Mouse (Mus musculus) mature B cell (primary cell): ENCODE results near the gene Mkrn2os.
"Not testable (repeated sequence)": the region's sequence is repeated elsewhere in the genome, so short reads cannot be mapped to it uniquely, and the experiment has no call there.

Experiments
- in situ Hi-C: fragments of 300-500 bp; cut with MboI; formaldehyde crosslinking; loops from 2 replicates; pipeline ENCODE4 v1.14.3; 2019

Mkrn2os gene

DNA sequence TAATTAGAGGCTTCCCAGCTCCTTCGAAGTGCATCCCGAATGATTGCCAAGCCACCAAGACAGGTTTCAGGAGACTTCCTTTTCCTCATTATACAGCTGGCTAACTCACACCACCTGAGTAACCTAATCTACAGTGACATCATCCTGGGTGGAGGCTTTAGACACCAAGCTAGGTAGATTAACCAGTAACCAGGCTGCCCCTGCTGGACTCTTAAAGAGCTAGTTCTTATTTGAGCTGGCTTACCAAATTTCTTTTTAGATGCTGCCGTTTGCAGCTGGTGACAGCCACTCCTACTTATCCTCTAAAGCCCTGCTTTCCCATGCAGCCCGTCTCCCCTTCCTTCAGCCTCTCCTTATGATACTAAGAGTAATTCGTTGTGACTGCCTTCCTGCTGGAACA lies at the start of gene Mkrn2os:
TSS of gene Mkrn2os (minus strand) at position 119 of the 400 bp plus-strand sequence.
- in situ Hi-C loops: no loop called here

DNA sequence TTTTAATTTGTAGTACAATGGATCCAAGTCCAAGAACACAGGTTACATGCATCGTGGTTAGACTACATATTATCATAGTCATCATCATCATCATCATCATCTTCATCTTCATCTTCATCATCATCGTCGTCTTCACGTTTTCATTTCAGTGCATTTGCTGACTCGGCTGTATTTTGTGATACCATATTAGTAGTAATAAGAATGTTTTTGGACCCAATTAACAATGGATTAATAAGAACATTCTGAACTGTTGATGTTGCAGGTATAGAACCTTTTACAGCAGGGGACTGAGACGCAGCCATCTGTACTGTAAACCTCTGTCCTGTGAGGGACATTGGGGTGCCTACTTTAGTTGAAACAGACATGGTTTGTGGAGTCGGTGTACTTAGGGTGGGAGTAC lies 45.8 kb upstream of the Mkrn2os start:
- in situ Hi-C loops: not testable (repeated sequence)

DNA sequence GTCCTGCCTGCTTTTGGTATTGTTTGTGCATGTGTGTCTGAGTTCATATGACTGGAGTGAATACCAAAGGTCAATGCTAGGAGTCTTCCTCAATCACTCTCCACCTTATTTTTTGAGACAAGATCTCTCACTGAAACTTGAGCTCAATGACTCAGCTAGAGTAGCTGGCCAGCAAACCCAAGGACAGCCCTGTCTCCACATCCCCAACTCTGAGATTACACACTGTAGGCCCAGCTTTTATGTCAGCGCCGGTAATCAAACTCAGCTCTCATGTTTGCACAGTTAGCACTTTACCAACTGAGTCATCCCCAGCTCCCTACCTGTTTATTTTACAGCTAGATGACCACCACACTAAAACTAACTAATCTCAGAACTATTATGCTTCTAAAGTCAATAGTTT lies 41.6 kb upstream of the Mkrn2os start:
- in situ Hi-C loops: no loop called here

DNA sequence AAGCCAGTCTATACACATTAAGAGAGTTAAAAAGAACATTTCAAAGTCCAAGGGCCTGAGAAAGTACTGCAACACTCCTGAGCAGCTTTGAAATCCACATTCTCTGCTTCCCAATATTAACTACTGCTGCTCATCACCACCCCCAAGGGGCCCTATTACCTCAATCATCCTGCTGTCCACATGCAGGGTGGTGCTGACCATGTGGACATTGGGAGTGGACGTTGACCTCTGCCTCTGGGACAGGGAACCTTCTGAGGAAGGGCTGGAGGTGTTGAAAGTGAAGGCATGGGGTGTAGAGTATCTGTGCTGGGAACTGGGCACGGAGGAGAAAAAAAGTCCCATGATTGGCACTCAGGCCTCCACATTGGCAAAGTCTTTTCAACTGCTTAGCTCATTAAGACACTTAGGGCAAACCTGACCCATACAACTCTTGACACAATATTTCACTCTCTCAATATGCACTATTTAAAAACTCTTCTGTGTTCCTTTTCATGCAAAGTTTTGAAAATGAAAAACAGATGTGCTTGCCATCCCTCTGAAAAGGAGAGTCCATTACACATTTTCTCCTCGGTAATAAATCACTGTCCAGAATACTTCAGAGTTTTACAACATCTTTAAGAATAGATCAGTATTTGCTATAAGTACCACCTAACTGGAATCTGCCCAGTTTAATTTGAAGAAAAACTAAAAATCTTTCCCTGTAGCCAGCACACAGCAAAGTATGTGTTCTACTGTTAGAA lies 38.9 kb upstream of the Mkrn2os start:
- in situ Hi-C loops: no loop called here

DNA sequence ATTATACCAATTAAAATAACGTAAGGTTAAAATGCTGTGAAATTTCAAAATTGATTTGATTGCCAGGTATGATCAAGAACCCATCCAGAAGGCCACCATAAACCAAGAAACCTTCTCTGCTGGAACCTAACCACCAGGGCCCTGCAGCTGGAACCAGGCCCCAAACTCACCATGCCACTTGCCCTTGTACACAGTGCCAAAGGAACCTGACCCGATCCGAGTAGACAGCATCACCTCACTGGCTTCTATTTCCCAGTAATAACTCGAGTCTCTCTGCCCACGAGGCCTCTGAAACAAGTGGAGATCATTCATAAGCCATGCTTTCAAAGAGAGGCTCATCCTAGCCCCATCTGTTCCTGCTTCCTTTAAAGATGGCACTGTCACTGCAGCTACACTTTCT lies 33.7 kb upstream of the Mkrn2os start:
- in situ Hi-C loops: no loop called here

DNA sequence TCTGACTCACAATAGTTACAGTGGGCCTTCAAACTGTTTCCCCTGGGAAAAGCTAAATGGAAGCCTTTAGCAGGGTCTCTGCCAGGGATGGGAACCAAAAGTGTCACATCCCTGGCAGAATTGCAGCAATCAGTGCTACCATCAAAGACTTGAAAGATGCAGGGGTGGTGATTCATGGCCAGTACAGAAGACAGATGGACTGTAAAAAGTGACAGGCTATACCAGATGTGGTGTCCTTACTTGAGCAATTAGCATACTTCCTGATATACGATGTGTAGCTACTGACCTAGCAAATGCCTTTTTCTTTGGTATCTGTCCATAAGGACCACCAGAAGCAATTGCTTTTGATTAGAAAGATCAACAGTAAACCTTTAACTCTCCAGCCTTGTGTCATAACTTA lies 28.6 kb upstream of the Mkrn2os start:
- in situ Hi-C loops: no loop called here

DNA sequence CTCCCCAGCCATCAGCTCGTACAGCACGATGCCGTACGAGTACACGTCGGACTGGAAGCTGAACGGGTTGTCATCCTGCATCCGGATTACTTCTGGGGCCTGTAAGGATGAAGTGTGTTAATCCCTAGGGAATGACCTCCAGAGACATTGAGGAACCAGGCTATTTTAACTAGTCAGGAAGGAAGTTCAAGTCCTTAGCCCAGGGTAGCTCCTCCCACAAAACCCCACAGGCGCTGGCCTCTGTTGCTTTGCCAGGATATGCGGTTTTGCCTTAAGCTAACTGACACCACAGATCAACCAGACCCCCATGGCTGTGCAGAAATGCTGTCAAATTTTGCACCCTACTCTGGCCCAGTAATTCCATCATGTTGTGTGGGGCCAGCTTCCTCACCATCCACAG lies 27.4 kb upstream of the Mkrn2os start:
- in situ Hi-C loops: no loop called here

DNA sequence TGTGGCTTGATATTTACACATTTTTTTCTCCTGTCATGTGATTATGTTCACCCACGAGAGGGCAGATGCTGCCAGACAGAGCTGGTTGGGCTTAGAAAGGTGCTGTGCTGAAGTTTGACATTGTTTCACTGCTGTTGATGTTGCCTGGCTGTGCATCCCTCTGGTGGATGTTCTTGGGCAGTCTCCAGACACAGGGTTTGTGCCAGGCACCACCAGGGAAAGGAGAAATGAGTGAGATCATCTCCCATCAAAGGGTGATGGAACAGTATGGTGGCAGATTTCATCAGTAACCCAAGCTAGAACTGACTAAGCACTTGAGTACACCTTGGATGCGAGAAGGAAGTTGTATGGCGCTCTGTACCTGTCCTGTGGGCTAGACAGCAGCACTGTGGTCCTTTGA lies 23.6 kb upstream of the Mkrn2os start:
- in situ Hi-C loops: no loop called here

DNA sequence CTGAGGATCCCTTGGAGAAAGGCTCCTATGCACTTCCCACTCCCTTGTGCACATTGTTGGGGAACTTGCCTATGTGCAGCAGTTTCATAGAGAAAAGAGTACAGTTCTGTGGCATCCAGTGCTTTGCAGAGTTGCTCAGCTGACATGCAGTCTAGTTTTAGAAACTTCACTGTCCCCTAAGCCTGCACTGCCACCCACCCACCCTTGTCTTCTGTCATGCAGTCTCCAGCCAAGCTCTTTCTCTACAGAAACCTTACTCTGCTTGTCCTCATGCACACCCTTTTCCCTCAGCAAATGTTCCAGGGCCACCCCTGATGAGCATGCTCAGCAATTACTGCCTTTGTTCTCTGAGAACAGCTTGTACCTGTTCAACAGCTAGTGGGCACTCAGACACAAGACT lies 21.4 kb upstream of the Mkrn2os start:
- in situ Hi-C loops: no loop called here

DNA sequence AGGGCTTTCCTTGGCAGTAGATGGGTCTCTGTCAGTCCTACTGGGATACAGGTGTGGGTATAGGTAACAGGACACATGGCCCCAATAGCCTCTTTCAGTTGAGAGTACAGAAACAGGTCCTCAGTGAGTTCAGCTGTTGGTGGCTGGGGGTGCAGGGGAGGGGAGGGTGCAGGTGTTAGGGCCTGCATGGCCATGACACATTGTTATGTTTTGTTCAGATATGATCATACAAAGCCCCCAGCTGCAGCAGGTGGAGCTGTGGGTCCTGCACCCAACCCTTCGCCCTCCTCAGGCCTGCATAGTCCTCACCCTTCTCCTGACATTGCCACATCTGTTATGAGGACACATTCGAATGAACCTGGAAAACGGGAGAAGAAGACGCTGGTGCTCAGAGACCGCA lies 17.9 kb upstream of the Mkrn2os start:
- in situ Hi-C loops: no loop called here

DNA sequence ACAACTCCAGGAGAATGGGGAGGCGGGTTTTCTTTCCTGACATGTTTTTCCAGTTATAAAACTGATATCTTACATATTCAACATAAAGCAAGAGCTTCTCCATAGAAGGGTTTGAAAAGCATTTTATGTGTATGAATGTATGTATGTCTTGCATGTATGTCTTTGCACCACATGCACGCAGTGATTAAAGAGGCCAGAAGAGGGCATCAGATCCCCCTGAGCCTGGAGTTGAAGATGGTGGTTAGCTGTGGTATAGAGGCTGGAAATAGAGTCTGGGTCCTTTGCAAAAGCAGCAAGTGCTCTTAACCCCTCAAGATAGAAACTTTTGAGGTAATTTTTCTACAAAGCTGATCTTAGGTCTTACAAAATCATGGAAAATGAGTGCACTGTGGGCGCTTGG lies 16.7 kb upstream of the Mkrn2os start:
- in situ Hi-C loops: no loop called here

DNA sequence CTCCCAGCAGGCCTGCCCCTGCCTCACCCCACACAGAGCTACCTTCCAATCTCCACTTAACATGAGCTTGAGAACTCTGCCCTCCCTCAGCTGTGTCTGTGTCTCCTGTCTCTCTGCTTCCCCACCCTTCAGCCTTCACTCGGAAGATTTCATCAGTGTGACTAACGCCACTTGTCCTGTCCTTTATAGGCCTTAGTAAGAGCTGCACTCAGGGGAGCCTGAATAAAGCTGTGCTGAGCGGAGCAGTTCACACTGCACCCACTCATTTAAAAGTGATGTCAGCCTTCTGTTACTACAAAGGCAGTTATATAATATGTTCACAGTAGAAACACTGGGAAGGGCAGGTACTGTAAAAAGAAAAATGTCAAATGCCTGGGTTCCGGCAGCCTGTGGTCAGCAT lies 15.1 kb upstream of the Mkrn2os start:
- in situ Hi-C loops: no loop called here

DNA sequence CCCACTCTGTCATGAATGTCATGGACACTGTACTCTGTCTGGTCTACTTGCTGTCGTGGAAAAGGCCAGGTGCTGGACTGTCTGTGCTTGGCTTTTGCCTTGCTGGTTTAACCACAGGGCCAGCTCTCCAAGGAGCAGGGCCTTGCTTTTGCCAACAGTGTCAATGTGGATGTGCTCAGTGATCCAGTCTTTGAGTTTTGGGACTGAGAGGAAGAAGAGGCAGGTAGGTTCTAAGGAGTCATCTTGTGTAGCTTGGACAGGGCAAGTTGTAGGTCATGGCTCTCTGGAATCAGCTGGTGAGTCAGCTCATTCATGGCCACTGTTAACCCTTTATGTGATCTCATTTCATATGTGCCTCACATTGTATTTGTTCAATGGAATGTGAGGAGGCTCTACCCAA lies 14.1 kb upstream of the Mkrn2os start:
- in situ Hi-C loops: no loop called here

DNA sequence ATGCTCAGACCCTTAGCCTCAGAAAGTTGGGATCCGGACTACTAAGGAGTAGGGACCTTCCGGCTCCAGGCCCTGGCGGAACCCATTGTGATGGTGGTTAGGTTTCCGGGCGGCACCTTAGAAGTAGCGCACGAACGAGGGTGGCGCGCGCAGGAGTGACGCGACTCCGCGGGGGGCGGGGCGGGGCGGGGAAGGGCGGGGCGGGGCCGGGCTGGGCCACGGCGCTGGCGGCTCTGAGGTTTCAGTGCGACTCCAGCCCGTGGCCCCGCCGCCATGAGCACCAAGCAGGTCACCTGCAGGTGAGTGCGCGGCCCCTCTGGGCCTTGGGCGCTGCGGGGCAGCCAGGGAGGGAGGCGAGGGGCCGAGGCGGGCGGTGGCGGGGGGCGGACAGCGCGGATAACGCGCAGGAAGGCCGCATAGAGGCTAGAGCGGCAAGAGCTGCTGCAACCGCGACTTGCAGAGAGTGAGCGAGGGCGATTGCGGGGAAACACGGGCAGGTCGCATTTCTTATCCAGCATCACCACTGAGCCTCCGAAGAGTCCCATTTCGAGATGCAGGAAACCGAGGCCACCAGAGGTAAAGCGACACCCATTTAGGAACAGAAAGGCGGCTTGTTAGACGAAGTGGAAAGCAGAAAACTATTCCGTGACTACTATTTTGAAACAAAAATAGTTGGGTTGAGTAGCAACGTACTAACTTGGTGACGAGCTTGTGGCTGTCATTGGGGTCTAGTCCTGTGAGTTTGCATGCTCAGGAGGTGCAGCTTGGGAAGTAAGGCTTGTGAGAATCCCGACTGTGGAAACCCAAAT lies 9.5 kb upstream of the Mkrn2os start, which contains the start of gene Mkrn2:
TSS of gene Mkrn2 (plus strand) at position 188 of the 809 bp plus-strand sequence.
- in situ Hi-C loops: no loop called here

DNA sequence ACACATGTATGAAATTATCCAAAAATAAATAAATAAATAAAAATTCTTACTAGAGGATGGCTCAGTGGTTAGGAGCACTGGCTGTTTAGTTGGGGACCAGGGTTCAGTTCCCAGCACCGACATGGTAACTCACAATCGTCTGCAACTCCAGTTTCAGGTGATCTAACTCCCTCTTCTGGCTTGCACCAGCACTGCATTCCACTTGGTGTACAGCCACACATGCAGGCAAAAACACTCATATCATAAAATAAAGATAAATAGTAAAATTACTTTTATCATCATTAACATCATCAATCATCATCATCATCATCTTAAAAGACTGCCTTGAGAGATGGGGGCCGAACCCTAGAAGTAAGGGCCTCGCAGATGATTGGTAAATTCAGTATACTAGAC lies 8.9 kb upstream of the Mkrn2os start:
- in situ Hi-C loops: no loop called here

DNA sequence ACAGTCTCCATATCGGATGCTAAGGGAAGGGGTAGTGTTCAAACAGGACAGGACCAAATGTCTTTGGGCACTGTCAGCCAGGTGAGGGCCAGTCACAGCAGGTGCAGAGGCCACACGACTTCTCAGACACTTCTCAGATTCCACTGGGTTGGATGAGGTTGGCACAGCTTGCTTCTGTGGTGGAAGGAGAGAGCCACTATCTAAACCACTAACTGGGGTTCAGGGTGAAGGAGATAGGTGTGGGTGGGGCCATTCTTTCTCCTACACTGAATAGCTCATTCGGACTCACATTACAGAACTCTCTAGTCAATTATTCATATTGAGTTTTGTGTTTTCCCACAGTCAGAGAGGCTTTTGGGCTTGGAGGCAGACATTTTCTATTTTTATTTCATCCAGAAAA lies 3.3 kb upstream of the Mkrn2os start:
- in situ Hi-C loops: no loop called here

DNA sequence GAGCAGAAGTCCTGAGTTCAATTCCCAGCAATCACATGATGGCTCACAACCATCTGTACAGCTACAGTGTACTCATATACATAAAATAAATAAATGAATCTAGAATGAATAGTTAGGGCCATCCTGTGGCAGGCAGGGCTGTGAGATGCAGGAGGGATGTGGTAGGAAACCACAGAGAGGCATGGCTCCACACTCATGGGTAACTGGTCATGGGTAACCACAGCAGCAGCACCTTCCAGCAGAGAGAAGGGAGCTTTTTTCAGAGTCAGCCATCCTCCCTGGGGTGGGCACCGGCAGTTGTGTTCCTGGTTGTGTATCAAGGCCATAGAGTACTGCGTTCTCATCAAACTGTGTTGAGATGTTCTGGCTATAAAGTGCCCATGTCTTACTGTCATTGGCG lies 2.1 kb upstream of the Mkrn2os start:
- in situ Hi-C loops: no loop called here

DNA sequence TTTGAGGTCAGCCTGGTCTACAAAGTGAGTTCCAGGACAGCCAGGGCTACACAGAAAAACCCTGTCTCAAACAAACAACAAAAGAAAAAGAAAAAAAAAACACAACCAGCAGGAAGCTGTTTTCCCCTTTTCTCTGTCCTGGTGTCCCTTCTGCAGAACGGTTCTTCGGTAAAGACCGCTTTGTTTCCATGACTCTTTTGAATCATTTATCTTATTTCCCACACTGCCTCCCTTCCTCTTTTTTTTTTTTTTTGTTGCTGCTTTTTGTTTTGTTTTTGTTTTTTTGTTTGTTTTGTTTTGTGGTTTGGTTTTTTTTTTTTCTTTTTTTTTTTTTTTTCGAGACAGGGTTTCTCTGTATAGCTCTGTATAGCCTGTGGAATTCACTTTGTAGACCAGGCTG lies 876 bp upstream of the Mkrn2os start:
- in situ Hi-C loops: no loop called here

DNA sequence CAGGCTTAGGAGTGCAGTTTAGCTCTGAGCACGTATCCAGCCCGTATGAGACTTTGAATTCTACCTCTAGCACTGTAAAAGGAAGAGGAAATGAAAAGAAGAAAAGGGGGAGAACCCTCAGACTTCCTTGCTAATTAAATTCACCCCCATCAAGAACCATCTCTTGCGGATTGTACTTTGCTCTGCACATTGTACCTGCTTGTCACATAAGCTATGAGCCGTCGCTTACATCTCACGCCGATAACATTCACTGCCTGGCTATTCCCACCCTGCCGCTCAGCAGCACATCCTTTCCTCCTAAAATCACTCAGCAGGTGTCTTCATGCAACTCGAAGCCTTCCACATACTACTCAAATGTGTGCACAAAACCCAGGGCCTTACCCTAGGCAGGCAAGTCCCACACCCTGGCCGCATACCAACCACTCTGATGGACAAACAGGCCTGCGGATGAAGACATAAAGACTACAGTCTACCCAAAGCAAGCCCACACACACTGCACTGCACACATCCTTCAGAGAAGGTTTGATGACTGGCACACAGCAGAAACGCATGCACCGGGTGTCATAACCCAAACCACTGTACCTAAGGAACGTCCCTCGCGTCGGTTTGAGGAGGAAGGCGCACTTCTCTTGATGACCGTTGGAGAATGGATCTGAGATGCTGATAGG lies 550 bp downstream of the Mkrn2os start:
- in situ Hi-C loops: no loop called here

DNA sequence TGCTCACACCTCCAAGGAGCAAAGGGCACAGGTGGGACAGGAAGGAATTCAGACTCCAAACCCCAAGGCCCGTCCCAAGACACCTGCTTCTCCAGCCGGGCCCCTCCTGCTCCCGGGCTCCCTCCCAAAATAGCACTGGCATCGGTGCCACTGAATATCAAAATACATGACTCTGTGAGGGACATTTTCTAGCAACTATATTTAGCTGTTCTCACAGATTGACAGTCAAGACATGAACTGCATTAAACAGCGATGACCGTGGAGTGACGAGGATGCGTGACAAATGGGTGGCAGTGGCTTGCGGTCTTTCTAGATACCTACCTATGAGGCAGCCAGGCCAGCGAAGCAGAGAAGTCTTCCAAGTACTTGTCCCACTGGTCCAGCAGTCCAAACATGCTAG lies 6.1 kb downstream of the Mkrn2os start:
- in situ Hi-C loops: no loop called here

DNA sequence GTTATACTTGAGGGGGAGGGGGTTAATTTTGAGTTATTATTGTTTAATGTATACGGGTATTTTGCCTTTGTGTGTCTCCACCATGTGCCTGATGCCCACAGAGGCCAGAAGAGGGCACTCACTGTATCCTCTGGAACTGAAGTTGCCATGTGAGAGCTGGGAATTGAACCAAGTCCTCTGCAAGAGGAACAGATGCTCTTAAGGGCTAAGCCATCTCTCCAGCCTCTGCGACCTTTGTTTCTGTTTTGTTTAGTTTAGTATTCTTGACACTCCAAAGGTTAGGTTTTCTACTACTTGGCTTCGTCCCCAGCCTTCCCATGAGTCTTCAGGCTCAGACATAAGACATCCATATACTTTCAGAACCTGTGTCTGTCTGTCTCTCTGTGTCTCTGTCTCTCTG lies 8.2 kb downstream of the Mkrn2os start:
- in situ Hi-C loops: no loop called here

DNA sequence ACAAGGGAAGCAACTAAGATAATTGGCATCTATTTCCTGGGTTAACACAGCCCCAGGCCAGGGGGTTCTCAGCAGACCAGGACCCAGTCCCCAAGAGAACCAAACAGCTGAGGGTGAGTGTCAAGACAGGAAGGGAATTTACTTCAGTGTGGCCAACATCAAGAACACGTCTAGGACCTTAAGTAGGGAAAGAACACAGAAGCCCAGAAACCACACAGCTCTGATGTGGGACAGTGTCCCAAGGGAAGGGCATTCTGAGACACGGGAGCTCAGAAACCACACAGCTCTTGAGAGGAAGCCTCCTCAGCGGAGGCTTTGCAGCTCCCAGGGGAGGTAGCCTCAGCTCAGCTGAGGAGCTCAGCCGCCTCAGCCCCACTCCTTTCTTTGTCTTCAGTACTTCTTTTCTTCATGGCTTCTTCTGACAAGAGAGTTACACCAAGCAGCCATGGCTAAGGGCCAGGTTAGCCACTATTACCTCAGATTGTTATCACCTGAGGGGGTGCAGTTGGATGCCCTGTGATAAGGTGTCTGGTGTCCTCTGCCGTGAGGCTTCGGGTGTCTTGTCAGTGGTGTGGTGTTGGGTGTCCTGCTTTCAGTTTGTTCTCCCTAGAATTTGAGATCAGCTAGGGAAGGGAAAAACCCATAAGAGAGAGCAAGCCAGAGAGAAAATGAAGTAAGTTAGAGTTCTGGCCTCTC lies 8.8 kb downstream of the Mkrn2os start:
- in situ Hi-C loops: no loop called here
